Mouse (Mus musculus): ENCODE measurements at regions not wholly inside any gene's neighbourhood (a gene's known extent, or its start where the extent isn't known, plus 50 kb on each side); places are given as distances from the start of the nearest gene placed in this dataset.

- Histone ChIP-seq H3K4me1 (ENCODE audit: control insufficient read depth, insufficient read depth, low read length) (no peaks in the 10 kb centered on the region), H3K36me3 (ENCODE audit: control insufficient read depth, insufficient read depth, low read length) (no peaks in the 10 kb centered on the region), H3K27me3 (replicated peaks; ENCODE audit: control insufficient read depth, insufficient read depth, low read length) (no peaks in the 10 kb centered on the region), H3K27ac (ENCODE audit: insufficient read depth, low read depth, low read length) (no peak overlapping the region), H3K4me3 (ENCODE audit: insufficient read depth, low read depth, low read length) (no peak overlapping the region)
- WGBS, result 62% methylated on average over 7 of the region's 7 CpGs
- TF ChIP-seq CTCF (conservative IDR thresholded peaks at IDR 0.05; ENCODE audit: insufficient read depth, insufficient read length, low read depth, low read length), result no peak
- no peak for TF ChIP-seq POLR2A (IDR thresholded peaks at IDR 0.05; ENCODE audit: low read depth, low read length)
- no peak for DNase-seq
Observed at GRCm38 (mm10) chr8:10705909-10706308, 302.3 kb downstream of the Irs2 start.

- DNase-seq, result no peak
- Histone ChIP-seq H3K27me3 (replicated peaks; ENCODE audit: control insufficient read depth, insufficient read depth, low read length) (no peaks in the 10 kb centered on the region), H3K4me3 (ENCODE audit: insufficient read depth, low read depth, low read length) (no peak overlapping the region), H3K27ac (ENCODE audit: insufficient read depth, low read depth, low read length) (no peak overlapping the region), H3K36me3 (ENCODE audit: control insufficient read depth, insufficient read depth, low read length) (no peaks in the 10 kb centered on the region), H3K4me1 (ENCODE audit: control insufficient read depth, insufficient read depth, low read length) (no peaks in the 10 kb centered on the region)
- WGBS, result 83% methylated on average over 7 of the region's 7 CpGs
- no peak for TF ChIP-seq CTCF (conservative IDR thresholded peaks at IDR 0.05; ENCODE audit: insufficient read depth, insufficient read length, low read depth, low read length)
- no peak for TF ChIP-seq POLR2A (IDR thresholded peaks at IDR 0.05; ENCODE audit: low read depth, low read length)
Observed at GRCm38 (mm10) chr8:10702755-10703154, 305.5 kb downstream of the Irs2 start.

- H3K27me3 ChIP-seq (replicated peaks; ENCODE audit: control insufficient read depth, insufficient read depth, low read length), result no peaks in the 10 kb centered on the region
- H3K36me3 ChIP-seq (ENCODE audit: control insufficient read depth, insufficient read depth, low read length), result no peaks in the 10 kb centered on the region
- H3K27ac ChIP-seq (ENCODE audit: insufficient read depth, low read depth, low read length), result no peak overlapping the region
- no peak for DNase-seq
- no peaks in the 10 kb centered on the region for H3K4me1 ChIP-seq (ENCODE audit: control insufficient read depth, insufficient read depth, low read length)
- 55% methylated on average over 10 of the region's 10 CpGs for WGBS
- no peak overlapping the region for H3K4me3 ChIP-seq (ENCODE audit: insufficient read depth, low read depth, low read length)
- TF ChIP-seq POLR2A (IDR thresholded peaks at IDR 0.05; ENCODE audit: low read depth, low read length) (no peak), CTCF (conservative IDR thresholded peaks at IDR 0.05; ENCODE audit: insufficient read depth, insufficient read length, low read depth, low read length) (no peak)
Observed at GRCm38 (mm10) chr8:10702248-10702647, 306.0 kb downstream of the Irs2 start.

- 73% methylated on average over 4 of the region's 4 CpGs for WGBS
- TF ChIP-seq CTCF (conservative IDR thresholded peaks at IDR 0.05; ENCODE audit: insufficient read depth, insufficient read length, low read depth, low read length) (no peak), POLR2A (IDR thresholded peaks at IDR 0.05; ENCODE audit: low read depth, low read length) (no peak)
- no peak overlapping the region for H3K4me3 ChIP-seq (ENCODE audit: insufficient read depth, low read depth, low read length)
- DNase-seq, result no peak
- H3K27me3 ChIP-seq (replicated peaks; ENCODE audit: control insufficient read depth, insufficient read depth, low read length), result no peaks in the 10 kb centered on the region
- no peaks in the 10 kb centered on the region for H3K36me3 ChIP-seq (ENCODE audit: control insufficient read depth, insufficient read depth, low read length)
- no peak overlapping the region for H3K27ac ChIP-seq (ENCODE audit: insufficient read depth, low read depth, low read length)
- no peaks in the 10 kb centered on the region for H3K4me1 ChIP-seq (ENCODE audit: control insufficient read depth, insufficient read depth, low read length)
Observed at GRCm38 (mm10) chr8:10701648-10702061, 306.6 kb downstream of the Irs2 start.

- Histone ChIP-seq H3K27me3 (replicated peaks; ENCODE audit: control insufficient read depth, insufficient read depth, low read length) (no peaks in the 10 kb centered on the region), H3K27ac (ENCODE audit: insufficient read depth, low read depth, low read length) (no peak overlapping the region), H3K4me3 (ENCODE audit: insufficient read depth, low read depth, low read length) (no peak overlapping the region), H3K4me1 (ENCODE audit: control insufficient read depth, insufficient read depth, low read length) (no peaks in the 10 kb centered on the region), H3K36me3 (ENCODE audit: control insufficient read depth, insufficient read depth, low read length) (no peaks in the 10 kb centered on the region)
- WGBS, result 79% methylated on average over 4 of the region's 4 CpGs
- no peak for TF ChIP-seq POLR2A (IDR thresholded peaks at IDR 0.05; ENCODE audit: low read depth, low read length)
- no peak for TF ChIP-seq CTCF (conservative IDR thresholded peaks at IDR 0.05; ENCODE audit: insufficient read depth, insufficient read length, low read depth, low read length)
- DNase-seq, result no peak
Observed at GRCm38 (mm10) chr8:10701226-10701625, 307.0 kb downstream of the Irs2 start.

- TF ChIP-seq CTCF (conservative IDR thresholded peaks at IDR 0.05; ENCODE audit: insufficient read depth, insufficient read length, low read depth, low read length) (no peak), POLR2A (IDR thresholded peaks at IDR 0.05; ENCODE audit: low read depth, low read length) (no peak)
- DNase-seq, result no peak
- Histone ChIP-seq H3K27me3 (replicated peaks; ENCODE audit: control insufficient read depth, insufficient read depth, low read length) (no peaks in the 10 kb centered on the region), H3K4me3 (ENCODE audit: insufficient read depth, low read depth, low read length) (no peak overlapping the region), H3K36me3 (ENCODE audit: control insufficient read depth, insufficient read depth, low read length) (no peaks in the 10 kb centered on the region), H3K4me1 (ENCODE audit: control insufficient read depth, insufficient read depth, low read length) (no peaks in the 10 kb centered on the region), H3K27ac (ENCODE audit: insufficient read depth, low read depth, low read length) (no peak overlapping the region)
- WGBS, result 82% methylated on average over 9 of the region's 9 CpGs
Observed at GRCm38 (mm10) chr8:10699669-10700068, 308.6 kb downstream of the Irs2 start.

GRCm38 (mm10) chr8:10695181-10695580 is 313.1 kb downstream of the Irs2 start:
- 53% methylated on average over 6 of the region's 6 CpGs for WGBS
- DNase-seq, result peak; percentile 70
- TF ChIP-seq CTCF (conservative IDR thresholded peaks at IDR 0.05; ENCODE audit: insufficient read depth, insufficient read length, low read depth, low read length) (no peak), POLR2A (IDR thresholded peaks at IDR 0.05; ENCODE audit: low read depth, low read length) (no peak)
- no peaks in the 10 kb centered on the region for H3K36me3 ChIP-seq (ENCODE audit: control insufficient read depth, insufficient read depth, low read length)
- no peaks in the 10 kb centered on the region for H3K27me3 ChIP-seq (replicated peaks; ENCODE audit: control insufficient read depth, insufficient read depth, low read length)
- H3K4me3 ChIP-seq (ENCODE audit: insufficient read depth, low read depth, low read length), result no peak overlapping the region
- peaks cover 5% of the 10 kb centered on the region; the same call in 1 of the 2 replicates for H3K4me1 ChIP-seq (ENCODE audit: control insufficient read depth, insufficient read depth, low read length)
- no peak overlapping the region for H3K27ac ChIP-seq (ENCODE audit: insufficient read depth, low read depth, low read length)
